Mouse (Mus musculus) brain, embryonic 14.5 days (tissue): ENCODE measurements around the gene Mcfd2.

ENCODE experiments used
- CTCF ChIP-seq: fragments of 200-500 bp; IDR thresholded peaks from 2 replicates; pipeline ENCODE4 v1.5.1; 2012; ENCODE audit warnings: inconsistent platforms, mild to moderate bottlenecking, moderate library complexity, borderline replicate concordance; ENCODE audit not compliant: insufficient read depth, insufficient read length; ENCODE audit errors: extremely low read depth
- POLR2A ChIP-seq: fragments of 200-500 bp; IDR thresholded peaks from 2 replicates; pipeline ENCODE4 v1.6.1; 2012; ENCODE audit warnings: mild to moderate bottlenecking, inconsistent platforms, borderline replicate concordance; ENCODE audit not compliant: poor library complexity, insufficient read depth, insufficient read length, severe bottlenecking; ENCODE audit errors: extremely low read depth

- TF ChIP-seq CTCF = no peak
- TF ChIP-seq POLR2A = no peak
Measured at GRCm38 (mm10) chr17:87263401-87263800, 2.3 kb downstream of the Mcfd2 start.
